17 mouse cellular contexts compared by ENCODE assay signal in genomic region chr17:28988291-28988690, GRCm38 (mm10). TPM values are rescaled to one million over a fixed set of nuclear protein-coding genes. Genes with fewer than 3 reads are reported as not detected.
"Had no signal": no experiment of that assay in that cellular context is flagged by ENCODE, and none has a peak within 500 bp of the region (broad histone marks: within the 10 kb centered on the region; RNA-seq: fewer than 3 reads in every experiment).

No protein-coding gene starts in this region.

- H3K27me3 ChIP-seq: limb, embryonic 15.5 days; midbrain, embryonic 12.5 days; neural tube, embryonic 15.5 days had no signal

- DNase-seq: right cerebral cortex, postnatal 25 days; thymus, adult 18-20 months had no signal

- H3K4me1 ChIP-seq: limb, embryonic 15.5 days; midbrain, embryonic 12.5 days; neural tube, embryonic 15.5 days had no signal

- ATAC-seq: intestine, postnatal 0 days; midbrain, embryonic 16.5 days had no signal

- H3K4me3 ChIP-seq: layer of hippocampus, adult 2 months; limb, embryonic 15.5 days; midbrain, embryonic 12.5 days; neural tube, embryonic 15.5 days had no signal

- H3K27ac ChIP-seq: kidney, postnatal 0 days; layer of hippocampus, adult 2 months; limb, embryonic 15.5 days; liver, embryonic 14.5 days; midbrain, embryonic 12.5 days; neural tube, embryonic 15.5 days had no signal

- H3K9me3 ChIP-seq: limb, embryonic 15.5 days; midbrain, embryonic 12.5 days; neural tube, embryonic 15.5 days had no signal

- H3K4me2 ChIP-seq: limb, embryonic 15.5 days; midbrain, embryonic 12.5 days; neural tube, embryonic 15.5 days had no signal

- H3K9ac ChIP-seq: limb, embryonic 15.5 days; liver, embryonic 14.5 days; midbrain, embryonic 12.5 days; neural tube, embryonic 15.5 days had no signal

RNA-seq across cellular contexts. Expression of gene Pxt1, which starts 44.7 kb away (rescaled TPM):
- total RNA-seq: layer of hippocampus, adult 2 months; layer of hippocampus, postnatal 14 days; left cerebral cortex, adult 18-20 months; left cerebral cortex, postnatal 10 days; left cerebral cortex, postnatal 4 days; megakaryocyte-erythroid progenitor cell, adult 5-6 weeks had no signal
- polyA plus RNA-seq: intestine, postnatal 0 days; kidney, postnatal 0 days; limb, embryonic 15.5 days; midbrain, embryonic 12.5 days; midbrain, embryonic 16.5 days; neural tube, embryonic 11.5 days; neural tube, embryonic 15.5 days; small intestine, adult 2 months had no signal
